Mouse (Mus musculus): ENCODE results near the gene Tshz3. TPM values are rescaled to one million over a fixed set of nuclear protein-coding genes. Genes with fewer than 3 reads are reported as not detected.

The Tshz3 gene
- total and polyA plus RNA-seq, 3 experiments: not detected

GRCm38 (mm10) chr7:36709974-36710373 is 12.1 kb downstream of the Tshz3 start:
- Histone ChIP-seq H3K4me3 (ENCODE audit: low read depth, low read length) (no peak overlapping the region), H3K9me3 (replicated peaks) (peaks cover 55% of the 10 kb centered on the region), H3K27me3 (ENCODE audit: insufficient read depth, low read length) (no peaks in the 10 kb centered on the region), H3K36me3 (replicated peaks) (no peaks in the 10 kb centered on the region), H3K4me1 (ENCODE audit: insufficient read depth, low read depth, low read length) (no peaks in the 10 kb centered on the region)
- no peak for DNase-seq (ENCODE audit: low spot score)
- TF ChIP-seq TAL1 (conservative IDR thresholded peaks at IDR 0.05; ENCODE audit: low read depth, low read length): no peak
- ATAC-seq (ENCODE audit: extremely low read depth, insufficient number of reproducible peaks, low FRiP score, poor library complexity, severe bottlenecking): no peak

GRCm38 (mm10) chr7:36710387-36710786 is 12.5 kb downstream of the Tshz3 start:
- Histone ChIP-seq H3K36me3 (replicated peaks) (no peaks in the 10 kb centered on the region), H3K4me3 (ENCODE audit: low read depth, low read length) (no peak overlapping the region), H3K9me3 (replicated peaks) (peaks cover 57% of the 10 kb centered on the region), H3K4me1 (ENCODE audit: insufficient read depth, low read depth, low read length) (no peaks in the 10 kb centered on the region), H3K27me3 (ENCODE audit: insufficient read depth, low read length) (no peaks in the 10 kb centered on the region)
- ATAC-seq (ENCODE audit: extremely low read depth, insufficient number of reproducible peaks, low FRiP score, poor library complexity, severe bottlenecking): no peak
- TF ChIP-seq GATA1 (IDR thresholded peaks at IDR 0.05; ENCODE audit: borderline replicate concordance, low read length): no peak
- no peak for TF ChIP-seq GATA2 (IDR thresholded peaks at IDR 0.05; ENCODE audit: borderline replicate concordance, low read depth, low read length)
- TF ChIP-seq TAL1 (conservative IDR thresholded peaks at IDR 0.05; ENCODE audit: low read depth, low read length): no peak
- no peak for TF ChIP-seq CTCF (IDR thresholded peaks at IDR 0.05; ENCODE audit: low read depth, low read length)
- DNase-seq (ENCODE audit: low spot score): no peak

GRCm38 (mm10) chr7:36711766-36712165 is 13.8 kb downstream of the Tshz3 start:
- no peak overlapping the region for H3K4me3 ChIP-seq (ENCODE audit: low read depth, low read length)
- no peak for DNase-seq (ENCODE audit: low spot score)
- TF ChIP-seq TAL1 (conservative IDR thresholded peaks at IDR 0.05; ENCODE audit: low read depth, low read length) (no peak), CTCF (IDR thresholded peaks at IDR 0.05; ENCODE audit: low read depth, low read length) (no peak), GATA1 (IDR thresholded peaks at IDR 0.05; ENCODE audit: borderline replicate concordance, low read length) (no peak), POLR2AphosphoS5 (IDR thresholded peaks at IDR 0.05; ENCODE audit: insufficient replicate concordance, low read depth, low read length) (no peak), GATA2 (IDR thresholded peaks at IDR 0.05; ENCODE audit: borderline replicate concordance, low read depth, low read length) (no peak)
- ATAC-seq (ENCODE audit: extremely low read depth, insufficient number of reproducible peaks, low FRiP score, poor library complexity, severe bottlenecking): no peak
- peaks cover 56% of the 10 kb centered on the region for H3K9me3 ChIP-seq (replicated peaks)
- no peaks in the 10 kb centered on the region for H3K36me3 ChIP-seq (replicated peaks)
- no peaks in the 10 kb centered on the region for H3K27me3 ChIP-seq (ENCODE audit: insufficient read depth, low read length)
- H3K4me1 ChIP-seq (ENCODE audit: insufficient read depth, low read depth, low read length): no peaks in the 10 kb centered on the region

- peaks cover 56% of the 10 kb centered on the region for H3K9me3 ChIP-seq (replicated peaks)
- ATAC-seq (ENCODE audit: extremely low read depth, insufficient number of reproducible peaks, low FRiP score, poor library complexity, severe bottlenecking) (no peak), DNase-seq (ENCODE audit: low spot score) (no peak)
- H3K4me1 ChIP-seq (ENCODE audit: insufficient read depth, low read depth, low read length): no peaks in the 10 kb centered on the region
- H3K4me3 ChIP-seq (ENCODE audit: low read depth, low read length): no peak overlapping the region
- H3K36me3 ChIP-seq (replicated peaks): no peaks in the 10 kb centered on the region
- TF ChIP-seq GATA2 (IDR thresholded peaks at IDR 0.05; ENCODE audit: borderline replicate concordance, low read depth, low read length) (no peak), TAL1 (conservative IDR thresholded peaks at IDR 0.05; ENCODE audit: low read depth, low read length) (no peak), GATA1 (IDR thresholded peaks at IDR 0.05; ENCODE audit: borderline replicate concordance, low read length) (no peak), POLR2AphosphoS5 (IDR thresholded peaks at IDR 0.05; ENCODE audit: insufficient replicate concordance, low read depth, low read length) (no peak), CTCF (IDR thresholded peaks at IDR 0.05; ENCODE audit: low read depth, low read length) (no peak)
- H3K27me3 ChIP-seq (ENCODE audit: insufficient read depth, low read length): no peaks in the 10 kb centered on the region
These were observed 16.4 kb downstream of the Tshz3 start for GRCm38 (mm10) chr7:36714323-36714722.

- DNase-seq (ENCODE audit: low spot score) (no peak), ATAC-seq (ENCODE audit: extremely low read depth, insufficient number of reproducible peaks, low FRiP score, poor library complexity, severe bottlenecking) (no peak)
- no peak for TF ChIP-seq POLR2AphosphoS5 (IDR thresholded peaks at IDR 0.05; ENCODE audit: insufficient replicate concordance, low read depth, low read length)
- TF ChIP-seq GATA1 (IDR thresholded peaks at IDR 0.05; ENCODE audit: borderline replicate concordance, low read length): no peak
- TF ChIP-seq CTCF (IDR thresholded peaks at IDR 0.05; ENCODE audit: low read depth, low read length): no peak
- no peak for TF ChIP-seq GATA2 (IDR thresholded peaks at IDR 0.05; ENCODE audit: borderline replicate concordance, low read depth, low read length)
- TF ChIP-seq TAL1 (conservative IDR thresholded peaks at IDR 0.05; ENCODE audit: low read depth, low read length): no peak
- no peaks in the 10 kb centered on the region for H3K27me3 ChIP-seq (ENCODE audit: insufficient read depth, low read length)
- no peaks in the 10 kb centered on the region for H3K4me1 ChIP-seq (ENCODE audit: insufficient read depth, low read depth, low read length)
- no peaks in the 10 kb centered on the region for H3K36me3 ChIP-seq (replicated peaks)
- no peak overlapping the region for H3K4me3 ChIP-seq (ENCODE audit: low read depth, low read length)
- H3K9me3 ChIP-seq (replicated peaks): peaks cover 55% of the 10 kb centered on the region
These were observed 19.3 kb downstream of the Tshz3 start for GRCm38 (mm10) chr7:36717192-36717591.

GRCm38 (mm10) chr7:36720830-36721229 is 22.9 kb downstream of the Tshz3 start:
- peaks cover 50% of the 10 kb centered on the region for H3K9me3 ChIP-seq (replicated peaks)
- no peak for ATAC-seq (ENCODE audit: extremely low read depth, insufficient number of reproducible peaks, low FRiP score, poor library complexity, severe bottlenecking)
- no peak overlapping the region for H3K4me3 ChIP-seq (ENCODE audit: low read depth, low read length)
- no peaks in the 10 kb centered on the region for H3K36me3 ChIP-seq (replicated peaks)
- DNase-seq (ENCODE audit: low spot score): no peak
- H3K27me3 ChIP-seq (ENCODE audit: insufficient read depth, low read length): no peaks in the 10 kb centered on the region
- H3K4me1 ChIP-seq (ENCODE audit: insufficient read depth, low read depth, low read length): no peaks in the 10 kb centered on the region
- TF ChIP-seq POLR2AphosphoS5 (IDR thresholded peaks at IDR 0.05; ENCODE audit: insufficient replicate concordance, low read depth, low read length): no peak
- no peak for TF ChIP-seq GATA2 (IDR thresholded peaks at IDR 0.05; ENCODE audit: borderline replicate concordance, low read depth, low read length)

- H3K4me1 ChIP-seq (ENCODE audit: insufficient read depth, low read depth, low read length): no peaks in the 10 kb centered on the region
- peaks cover 71% of the 10 kb centered on the region for H3K9me3 ChIP-seq (replicated peaks)
- no peak for DNase-seq (ENCODE audit: low spot score)
- H3K4me3 ChIP-seq (ENCODE audit: low read depth, low read length): no peak overlapping the region
- no peaks in the 10 kb centered on the region for H3K36me3 ChIP-seq (replicated peaks)
- no peaks in the 10 kb centered on the region for H3K27me3 ChIP-seq (ENCODE audit: insufficient read depth, low read length)
- no peak for ATAC-seq (ENCODE audit: extremely low read depth, insufficient number of reproducible peaks, low FRiP score, poor library complexity, severe bottlenecking)
- TF ChIP-seq TAL1 (conservative IDR thresholded peaks at IDR 0.05; ENCODE audit: low read depth, low read length) (no peak), CTCF (IDR thresholded peaks at IDR 0.05; ENCODE audit: low read depth, low read length) (no peak), POLR2AphosphoS5 (IDR thresholded peaks at IDR 0.05; ENCODE audit: insufficient replicate concordance, low read depth, low read length) (no peak), GATA2 (IDR thresholded peaks at IDR 0.05; ENCODE audit: borderline replicate concordance, low read depth, low read length) (no peak), GATA1 (IDR thresholded peaks at IDR 0.05; ENCODE audit: borderline replicate concordance, low read length) (no peak)
These were observed 38.6 kb downstream of the Tshz3 start for GRCm38 (mm10) chr7:36736303-36737050.
